Mouse (Mus musculus): ENCODE results near the gene Tmprss13.

Gene Tmprss13

GRCm38 (mm10) chr9:45318855-45319254 lies at the start of gene Tmprss13:
Gene Tmprss13 (plus strand): TSS chr9:45319100.
- no peak for ATAC-seq (ENCODE audit: low TSS enrichment)

GRCm38 (mm10) chr9:45272213-45272612 lies 46.7 kb upstream of the Tmprss13 start:
- no peak for ATAC-seq (ENCODE audit: low TSS enrichment)

GRCm38 (mm10) chr9:45274218-45274617 lies 44.7 kb upstream of the Tmprss13 start:
- no peak for ATAC-seq (ENCODE audit: low TSS enrichment)

- ATAC-seq (ENCODE audit: low TSS enrichment), result no peak
These were observed 44.3 kb upstream of the Tmprss13 start for GRCm38 (mm10) chr9:45274635-45275034.

GRCm38 (mm10) chr9:45280059-45280458 lies 38.8 kb upstream of the Tmprss13 start:
- ATAC-seq (ENCODE audit: low TSS enrichment), result no peak

- ATAC-seq (ENCODE audit: low TSS enrichment), result no peak
These were observed 38.0 kb upstream of the Tmprss13 start for GRCm38 (mm10) chr9:45280891-45281290.

- ATAC-seq (ENCODE audit: low TSS enrichment), result no peak
These were observed 36.4 kb upstream of the Tmprss13 start for GRCm38 (mm10) chr9:45282466-45282865.

- ATAC-seq (ENCODE audit: low TSS enrichment), result no peak
These were observed 27.3 kb upstream of the Tmprss13 start for GRCm38 (mm10) chr9:45291481-45292168.

GRCm38 (mm10) chr9:45294210-45295011 lies 24.5 kb upstream of the Tmprss13 start:
- ATAC-seq (ENCODE audit: low TSS enrichment), result no peak

- no peak for ATAC-seq (ENCODE audit: low TSS enrichment)
These were observed 19.5 kb upstream of the Tmprss13 start for GRCm38 (mm10) chr9:45299231-45300006.

- peak; percentile 99 for ATAC-seq (ENCODE audit: low TSS enrichment)
These were observed 18.3 kb upstream of the Tmprss13 start for GRCm38 (mm10) chr9:45300422-45301104.

GRCm38 (mm10) chr9:45301771-45302170 lies 17.1 kb upstream of the Tmprss13 start:
- no peak for ATAC-seq (ENCODE audit: low TSS enrichment)

- ATAC-seq (ENCODE audit: low TSS enrichment), result no peak
These were observed 12.0 kb upstream of the Tmprss13 start for GRCm38 (mm10) chr9:45306746-45307410.

GRCm38 (mm10) chr9:45308521-45308920 lies 10.4 kb upstream of the Tmprss13 start:
- ATAC-seq (ENCODE audit: low TSS enrichment), result no peak

- ATAC-seq (ENCODE audit: low TSS enrichment), result no peak
These were observed 7.0 kb upstream of the Tmprss13 start for GRCm38 (mm10) chr9:45311858-45312257.

- ATAC-seq (ENCODE audit: low TSS enrichment), result no peak
These were observed 5.0 kb upstream of the Tmprss13 start for GRCm38 (mm10) chr9:45313913-45314312.

GRCm38 (mm10) chr9:45317635-45318034 lies 1.3 kb upstream of the Tmprss13 start:
- ATAC-seq (ENCODE audit: low TSS enrichment), result no peak

- no peak for ATAC-seq (ENCODE audit: low TSS enrichment)
These were observed 2.6 kb downstream of the Tmprss13 start for GRCm38 (mm10) chr9:45321465-45321864.

- ATAC-seq (ENCODE audit: low TSS enrichment), result no peak
These were observed 3.1 kb downstream of the Tmprss13 start for GRCm38 (mm10) chr9:45321946-45322430.

GRCm38 (mm10) chr9:45326390-45326789 lies 7.5 kb downstream of the Tmprss13 start:
- ATAC-seq (ENCODE audit: low TSS enrichment), result no peak

- no peak for ATAC-seq (ENCODE audit: low TSS enrichment)
These were observed 9.4 kb downstream of the Tmprss13 start for GRCm38 (mm10) chr9:45328263-45328662.
